Mouse (Mus musculus) intestine, embryonic 14.5 days (tissue): ENCODE results near the gene Pkn3. TPM values are rescaled to one million over a fixed set of nuclear protein-coding genes. Genes with fewer than 3 reads are reported as not detected.
"Not testable (repeated sequence)": the region's sequence is repeated elsewhere in the genome, so short reads cannot be mapped to it uniquely, and the experiment has no call there.

ENCODE experiments used
- ATAC-seq: fragments of 200-750 bp; cut with Nextera tagmentation; replicated peaks from 2 replicates; pipeline ENCODE4 v1.8.0; 2017; ENCODE audit warnings: low read depth, moderate number of reproducible peaks, moderate TSS enrichment, moderate library complexity; ENCODE audit not compliant: low FRiP score, low TSS enrichment
- DNase-seq: peaks from one replicate; pipeline ENCODE4 v3.0.0-alpha.2; 2018; ENCODE audit warnings: low spot score
- H3K27ac ChIP-seq: fragments of 300-500 bp; sonication (generic); 2 replicates; pipeline ENCODE4 v1.5.1; 2014; ENCODE audit warnings: low read depth, mild to moderate bottlenecking, control low read depth
- H3K27me3 ChIP-seq: fragments of 300-500 bp; sonication (generic); replicated peaks from 2 replicates; pipeline ENCODE4 v1.6.1; 2014; ENCODE audit warnings: low read length, control low read depth; ENCODE audit not compliant: control insufficient read depth, insufficient read depth
- H3K36me3 ChIP-seq: fragments of 300-500 bp; sonication (generic); 2 replicates; pipeline ENCODE4 v1.6.1; 2014; ENCODE audit warnings: low read length, control low read depth; ENCODE audit not compliant: control insufficient read depth, insufficient read depth
- H3K4me1 ChIP-seq: fragments of 300-500 bp; sonication (generic); replicated peaks from 2 replicates; pipeline ENCODE4 v1.6.1; 2014; ENCODE audit warnings: low read length, control low read depth, mixed read lengths; ENCODE audit not compliant: control insufficient read depth, insufficient read depth
- H3K4me2 ChIP-seq: fragments of 300-500 bp; sonication (generic); 2 replicates; pipeline ENCODE4 v1.6.1; 2014; ENCODE audit warnings: low read length
- H3K4me3 ChIP-seq: fragments of 300-500 bp; sonication (generic); 2 replicates; pipeline ENCODE4 v1.5.1; 2014; ENCODE audit warnings: low read depth, low read length, control low read depth, mixed read lengths
- H3K9ac ChIP-seq: fragments of 300-500 bp; sonication (generic); 2 replicates; pipeline ENCODE4 v1.6.1; 2014; ENCODE audit warnings: mild to moderate bottlenecking, low read length
- H3K9me3 ChIP-seq: fragments of 300-500 bp; sonication (generic); 2 replicates; pipeline ENCODE4 v1.6.1; 2016; ENCODE audit warnings: low read length, control low read depth; ENCODE audit not compliant: control insufficient read depth
- WGBS: fragments of 180-500 bp; shearing (Covaris S2); extraction: QIAGEN DNeasy Blood & Tissue Kit; methylation state at CpG from one replicate; pipeline ENCODE4 v1.1.7; 2014; 5-methylcytosine and 5-hydroxymethylcytosine counted together
- polyA plus RNA-seq: library from polyadenylated mRNA; unstranded; fragments of >200 nt; fragmentation: Nextera tagmentation; extraction: Ambion mirVana; gene quantifications from 2 replicates; pipeline ENCODE4 v1.2.1, GENCODE M21; 2014

The Pkn3 gene
- polyA plus RNA-seq, 1 experiment from 2014 or later, result 9.9 TPM

GRCm38 (mm10) chr2:30047127-30047526 is 30.4 kb upstream of the Pkn3 start:
- Histone ChIP-seq H3K4me2 (no peak overlapping the region), H3K27ac (no peak overlapping the region), H3K4me1 (no peaks in the 10 kb centered on the region; the same call in 1 of the 2 replicates), H3K27me3 (no peaks in the 10 kb centered on the region), H3K4me3 (no peak overlapping the region), H3K9ac (no peak overlapping the region), H3K9me3 (no peaks in the 10 kb centered on the region), H3K36me3 (peaks cover 7% of the 10 kb centered on the region; the same call in 1 of the 2 replicates)
- ATAC-seq (no peak), DNase-seq (no peak)
- 93% methylated on average over 6 of the region's 6 CpGs for WGBS

- 57% methylated on average over 11 of the region's 11 CpGs for WGBS
- Histone ChIP-seq H3K27ac (peak overlapping the region; percentile 96), H3K4me1 (no peaks in the 10 kb centered on the region; the same call in 1 of the 2 replicates), H3K4me2 (peak overlapping the region; percentile 41), H3K4me3 (peak overlapping the region; percentile 65), H3K27me3 (no peaks in the 10 kb centered on the region), H3K9ac (peak overlapping the region; percentile 61), H3K9me3 (no peaks in the 10 kb centered on the region), H3K36me3 (peaks cover 7% of the 10 kb centered on the region; the same call in 1 of the 2 replicates)
- DNase-seq (no peak), ATAC-seq (no peak)
Measured at GRCm38 (mm10) chr2:30048101-30048501, 29.4 kb upstream of the Pkn3 start.

GRCm38 (mm10) chr2:30048699-30049388 is 28.6 kb upstream of the Pkn3 start, which contains the start of gene Wdr34:
TSS of gene Wdr34 (minus strand) at chr2:30048881.
- H3K9me3 ChIP-seq, result no peaks in the 10 kb centered on the region
- H3K9ac ChIP-seq, result peak within 1 kb of the TSS; percentile 61
- peak; percentile 97 for ATAC-seq
- peak; percentile 99 for DNase-seq
- H3K4me3 ChIP-seq, result peak within 1 kb of the TSS; percentile 65
- H3K27me3 ChIP-seq, result no peaks in the 10 kb centered on the region
- H3K4me1 ChIP-seq, result no peaks in the 10 kb centered on the region; the same call in 1 of the 2 replicates
- 1% methylated on average over 54 of the region's 54 CpGs for WGBS
- peaks cover 7% of the 10 kb centered on the region; the same call in 1 of the 2 replicates for H3K36me3 ChIP-seq
- H3K4me2 ChIP-seq, result peak within 1 kb of the TSS; percentile 41
- peak within 1 kb of the TSS; percentile 96 for H3K27ac ChIP-seq

- whole genome bisulfite sequencing, result 93% methylated on average over 3 of the region's 3 CpGs
- H3K9me3 ChIP-seq, result no peaks in the 10 kb centered on the region
- H3K9ac ChIP-seq, result no peak overlapping the region
- H3K4me3 ChIP-seq, result no peak overlapping the region
- H3K27ac ChIP-seq, result no peak overlapping the region
- H3K4me1 ChIP-seq, result no peaks in the 10 kb centered on the region; the same call in 1 of the 2 replicates
- H3K27me3 ChIP-seq, result no peaks in the 10 kb centered on the region
- DNase-seq (no peak), ATAC-seq (no peak)
- H3K4me2 ChIP-seq, result no peak overlapping the region
- H3K36me3 ChIP-seq, result peaks cover 7% of the 10 kb centered on the region; the same call in 1 of the 2 replicates
Measured at GRCm38 (mm10) chr2:30049831-30050230, 27.7 kb upstream of the Pkn3 start.

GRCm38 (mm10) chr2:30051992-30052761 is 25.3 kb upstream of the Pkn3 start:
- ATAC-seq (no peak), DNase-seq (no peak)
- no peaks in the 10 kb centered on the region for H3K27me3 ChIP-seq
- H3K4me2 ChIP-seq, result no peak overlapping the region
- H3K4me3 ChIP-seq, result no peak overlapping the region
- no peak overlapping the region for H3K9ac ChIP-seq
- WGBS, result 33% methylated on average over 6 of the region's 6 CpGs
- no peak overlapping the region for H3K27ac ChIP-seq
- H3K4me1 ChIP-seq, result no peaks in the 10 kb centered on the region; the same call in 1 of the 2 replicates
- H3K36me3 ChIP-seq, result no peaks in the 10 kb centered on the region
- no peaks in the 10 kb centered on the region for H3K9me3 ChIP-seq

GRCm38 (mm10) chr2:30055310-30055709 is 22.2 kb upstream of the Pkn3 start:
- 95% methylated on average over 3 of the region's 3 CpGs for WGBS
- not testable (repeated sequence) for H3K36me3 ChIP-seq, H3K27ac ChIP-seq, H3K4me3 ChIP-seq, H3K9ac ChIP-seq, H3K27me3 ChIP-seq, H3K9me3 ChIP-seq, ATAC-seq, H3K4me2 ChIP-seq, DNase-seq, H3K4me1 ChIP-seq

- no peak overlapping the region for H3K4me2 ChIP-seq
- no peaks in the 10 kb centered on the region for H3K27me3 ChIP-seq
- H3K36me3 ChIP-seq, result no peaks in the 10 kb centered on the region
- 86% methylated on average over 3 of the region's 3 CpGs for WGBS
- peaks cover 3% of the 10 kb centered on the region; the same call in 1 of the 2 replicates for H3K4me1 ChIP-seq
- H3K4me3 ChIP-seq, result no peak overlapping the region
- no peak overlapping the region for H3K27ac ChIP-seq
- no peak for DNase-seq
- H3K9ac ChIP-seq, result no peak overlapping the region
- no peaks in the 10 kb centered on the region for H3K9me3 ChIP-seq
- no peak for ATAC-seq
Measured at GRCm38 (mm10) chr2:30056736-30057135, 20.7 kb upstream of the Pkn3 start.

- H3K4me2 ChIP-seq, result no peak within 1 kb of the TSS
- H3K9me3 ChIP-seq, result no peaks in the 10 kb centered on the region
- H3K4me1 ChIP-seq, result peaks cover 3% of the 10 kb centered on the region; the same call in 1 of the 2 replicates
- H3K36me3 ChIP-seq, result no peaks in the 10 kb centered on the region
- WGBS, result 49% methylated on average over 12 of the region's 12 CpGs
- no peak within 1 kb of the TSS for H3K4me3 ChIP-seq
- no peak within 1 kb of the TSS for H3K9ac ChIP-seq
- H3K27ac ChIP-seq, result no peak within 1 kb of the TSS
- no peaks in the 10 kb centered on the region for H3K27me3 ChIP-seq
- DNase-seq, result no peak
- no peak for ATAC-seq
Measured at GRCm38 (mm10) chr2:30057223-30057904, 20.1 kb upstream of the Pkn3 start, which contains the start of gene Set. TSS of gene Set (plus strand) at chr2:30057378.
